Mouse (Mus musculus) urinary bladder, postnatal 36 days (tissue): ENCODE results near the gene Meiob.
A peak's percentile ranks its signal among the peaks of the same experiment; 100 is the strongest.

Source experiments
- DNase-seq, 2 experiments: peaks; one replicate each; pipeline ENCODE4 v3.0.0; 2022; ENCODE audit warnings: low spot score in 2 of 2, mixed read lengths in 1 of 2

Meiob gene

DNA sequence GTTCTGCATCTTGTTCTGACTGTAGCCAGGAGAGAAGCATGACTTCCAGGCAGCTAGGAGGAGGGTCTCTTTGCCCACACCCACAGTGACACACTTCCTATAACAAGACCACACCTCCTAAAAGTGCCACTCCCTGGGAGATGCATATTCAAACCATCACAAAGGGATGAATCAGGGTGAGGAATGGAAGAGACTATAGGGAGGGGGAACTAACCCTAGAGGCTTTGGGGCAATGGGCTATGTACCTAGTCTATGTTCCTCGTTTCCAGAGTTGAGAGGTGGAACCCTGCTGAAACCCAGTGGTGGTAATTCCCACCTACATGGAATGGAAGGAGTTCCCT, 70.3 kb downstream of the Meiob start:
- no peak for DNase-seq

DNA sequence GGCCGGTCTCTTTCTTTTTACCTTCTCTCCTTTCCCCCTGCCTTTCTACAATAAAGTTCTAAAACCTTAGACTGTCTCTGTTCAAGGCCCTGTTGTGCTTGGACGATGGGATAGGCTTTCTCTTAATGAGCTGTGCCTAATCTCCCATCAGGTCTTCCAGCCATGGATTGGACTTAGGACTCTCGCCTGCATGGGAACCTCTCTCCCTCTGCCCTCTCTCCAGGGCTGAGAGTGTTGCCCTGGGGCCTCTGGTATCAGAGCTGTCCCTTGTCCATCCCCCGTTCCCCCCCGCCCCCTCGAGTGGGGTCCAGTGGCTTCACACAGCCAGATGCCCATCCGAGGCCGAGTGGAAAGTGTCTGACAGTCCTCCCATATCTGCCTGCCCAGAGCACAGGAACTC, 70.9 kb downstream of the Meiob start:
- no peak for DNase-seq

DNA sequence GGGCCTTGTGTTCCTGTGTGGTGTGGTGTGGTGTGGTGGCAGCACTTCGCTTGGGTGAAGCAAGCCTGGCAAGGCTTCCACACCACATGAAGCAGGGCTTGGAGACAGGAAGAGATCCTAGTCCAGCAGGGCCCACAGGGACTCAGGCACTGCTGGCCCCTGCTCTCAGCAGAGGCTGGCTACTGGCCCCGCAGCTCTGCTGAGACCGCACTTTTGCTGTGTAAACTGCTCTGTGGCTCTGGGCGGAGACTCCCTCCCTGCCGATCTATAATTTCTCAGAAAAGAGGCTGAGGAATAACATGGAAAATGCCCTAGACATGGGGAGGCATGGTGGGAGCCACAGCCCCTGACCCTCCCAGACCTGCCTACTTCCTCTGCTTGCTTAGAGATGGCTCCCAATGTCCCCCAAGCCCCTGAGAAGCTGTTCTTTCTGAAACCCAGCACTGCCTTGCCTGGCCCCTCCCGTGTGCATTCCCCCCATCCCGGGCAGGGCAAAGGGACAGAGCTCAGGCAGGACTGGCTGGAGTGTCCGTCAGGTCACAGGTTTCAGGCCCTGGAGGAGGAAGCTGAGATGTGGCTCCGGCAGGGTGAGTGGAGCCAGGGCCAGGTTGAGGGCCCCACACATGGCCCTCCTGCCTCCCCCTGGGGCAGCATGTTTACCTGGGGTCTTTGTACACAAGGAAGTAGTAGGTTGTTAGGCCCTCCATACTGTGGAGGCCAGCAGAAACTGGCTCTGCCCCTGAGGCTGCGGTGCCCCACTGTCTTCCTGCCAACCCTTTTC, 73.4 kb downstream of the Meiob start:
- no peak for DNase-seq

DNA sequence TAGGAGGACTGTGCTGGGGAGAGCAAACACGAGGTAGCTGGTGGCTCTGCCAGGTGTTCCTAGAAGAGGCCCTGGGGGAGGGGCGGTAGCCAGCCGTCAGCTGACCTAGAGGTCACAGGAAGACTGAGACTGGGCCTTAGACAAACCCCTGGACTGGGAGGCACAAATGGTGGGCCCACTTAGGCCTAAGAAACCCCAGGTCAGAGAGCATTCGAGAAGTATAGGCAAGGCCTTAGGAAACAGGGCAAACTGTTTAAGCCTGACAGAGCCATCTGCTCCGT, 74.0 kb downstream of the Meiob start:
- DNase-seq: peak in 1 of 2 experiments; percentile 55

DNA sequence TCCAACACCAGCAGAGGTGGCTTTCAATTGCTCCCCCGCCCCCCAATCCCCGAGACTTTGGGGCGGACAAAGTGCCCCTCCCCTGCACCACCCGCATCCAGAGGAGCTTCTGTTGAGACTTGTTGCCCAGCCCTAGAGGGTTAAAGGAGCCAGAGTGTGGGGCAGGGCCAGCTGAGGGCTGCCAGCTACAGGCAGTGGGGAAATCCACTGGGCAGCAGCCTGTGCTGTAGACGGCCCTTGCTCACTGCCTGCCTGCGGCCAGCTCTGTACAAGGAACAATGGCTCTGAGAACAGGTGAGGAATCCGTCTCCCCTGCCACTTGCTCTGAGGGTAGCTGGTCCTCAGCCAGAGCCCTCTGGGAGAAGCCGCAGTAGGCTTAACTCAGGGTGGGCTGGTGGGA, 74.4 kb downstream of the Meiob start:
- DNase-seq: peak in 1 of 2 experiments; percentile 39

DNA sequence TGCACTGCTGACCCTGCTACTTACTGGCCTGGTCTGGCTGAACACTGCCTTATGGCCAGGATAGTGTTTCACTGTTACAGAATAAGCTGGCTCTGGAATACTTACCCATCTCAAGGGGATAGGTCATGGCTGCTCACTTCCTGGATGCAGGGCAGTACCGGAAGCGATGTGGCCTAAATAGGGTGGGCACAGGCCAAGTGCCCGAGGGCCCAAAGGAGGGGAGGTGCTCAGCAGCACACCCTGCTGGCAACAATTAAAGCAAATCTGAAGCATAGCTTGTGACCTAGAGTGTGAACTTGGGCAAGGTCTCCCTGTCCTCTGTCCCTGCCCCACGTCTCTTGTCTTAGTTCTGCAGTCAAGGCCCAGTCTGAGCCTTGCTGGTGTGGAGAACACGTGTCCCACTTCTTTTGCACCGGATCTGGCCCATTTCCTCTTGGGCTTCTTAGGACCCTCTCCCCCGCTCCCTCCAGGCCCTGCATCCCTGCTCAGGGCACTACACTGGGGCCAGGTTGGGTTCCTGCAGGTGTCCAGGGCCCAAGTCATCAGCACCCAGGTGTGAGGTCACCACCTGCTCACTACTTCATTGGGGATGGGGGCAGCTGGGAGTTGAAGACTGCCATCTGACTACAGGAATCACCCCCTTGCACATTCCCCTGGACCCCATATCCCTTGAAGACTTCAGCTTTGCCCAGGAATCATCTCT, 77.8 kb downstream of the Meiob start:
- DNase-seq: no peak

DNA sequence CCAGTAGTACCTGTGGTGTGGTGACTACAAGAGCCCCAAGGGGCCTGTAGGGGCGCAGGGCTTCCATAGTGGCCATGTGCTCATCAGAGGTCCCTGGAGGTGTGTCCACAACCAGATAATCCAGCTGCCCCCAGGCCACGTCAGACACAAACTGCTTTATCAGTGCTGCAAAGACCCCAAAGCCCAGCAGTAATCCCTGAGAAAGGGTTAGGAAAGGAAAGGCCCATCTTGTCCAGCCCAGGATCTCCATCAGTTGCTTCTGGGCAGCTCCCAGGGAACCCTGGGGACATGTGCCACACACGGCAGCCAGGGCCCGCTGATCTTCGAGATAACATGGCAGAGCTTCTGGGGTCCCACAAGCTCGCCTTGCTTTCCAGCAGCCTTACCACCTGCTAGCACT, 80.3 kb downstream of the Meiob start:
- DNase-seq: no peak

DNA sequence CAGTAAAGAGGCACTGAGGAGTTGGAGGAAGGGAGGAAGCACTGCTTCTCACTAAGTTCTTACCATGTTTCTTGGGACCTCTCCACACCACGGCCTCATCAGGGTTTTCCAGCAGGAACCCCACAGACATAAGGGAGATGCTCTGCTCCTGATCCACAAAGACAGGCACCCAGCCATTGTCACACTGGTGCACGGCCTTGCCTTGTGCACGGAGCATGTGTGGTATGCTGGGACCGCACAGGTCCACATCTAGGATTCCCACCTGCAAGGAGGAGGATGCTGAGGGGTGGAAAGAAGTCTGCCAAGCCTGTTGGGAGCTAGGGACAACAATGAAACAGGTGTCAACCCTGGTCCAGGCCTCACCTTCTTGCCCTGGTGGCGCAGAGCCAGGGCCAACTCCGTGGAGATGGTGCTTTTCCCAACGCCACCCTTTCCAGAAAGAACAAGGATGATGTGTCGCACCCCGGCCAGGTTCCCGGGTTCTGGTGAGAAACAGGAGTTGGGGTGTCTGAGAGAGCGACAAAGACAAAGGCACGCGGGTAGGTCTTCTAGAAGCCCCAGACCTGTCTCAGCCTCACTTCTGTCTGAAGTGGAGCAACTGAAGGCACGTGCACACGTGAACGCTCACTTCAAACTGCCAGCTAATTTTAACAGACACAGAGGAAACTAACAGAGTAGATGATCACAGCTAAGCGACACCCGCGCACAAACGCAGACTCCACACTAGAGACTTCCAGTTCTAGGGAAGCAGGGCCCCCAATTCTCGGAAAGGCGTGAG, 81.5 kb downstream of the Meiob start:
- DNase-seq: no peak

DNA sequence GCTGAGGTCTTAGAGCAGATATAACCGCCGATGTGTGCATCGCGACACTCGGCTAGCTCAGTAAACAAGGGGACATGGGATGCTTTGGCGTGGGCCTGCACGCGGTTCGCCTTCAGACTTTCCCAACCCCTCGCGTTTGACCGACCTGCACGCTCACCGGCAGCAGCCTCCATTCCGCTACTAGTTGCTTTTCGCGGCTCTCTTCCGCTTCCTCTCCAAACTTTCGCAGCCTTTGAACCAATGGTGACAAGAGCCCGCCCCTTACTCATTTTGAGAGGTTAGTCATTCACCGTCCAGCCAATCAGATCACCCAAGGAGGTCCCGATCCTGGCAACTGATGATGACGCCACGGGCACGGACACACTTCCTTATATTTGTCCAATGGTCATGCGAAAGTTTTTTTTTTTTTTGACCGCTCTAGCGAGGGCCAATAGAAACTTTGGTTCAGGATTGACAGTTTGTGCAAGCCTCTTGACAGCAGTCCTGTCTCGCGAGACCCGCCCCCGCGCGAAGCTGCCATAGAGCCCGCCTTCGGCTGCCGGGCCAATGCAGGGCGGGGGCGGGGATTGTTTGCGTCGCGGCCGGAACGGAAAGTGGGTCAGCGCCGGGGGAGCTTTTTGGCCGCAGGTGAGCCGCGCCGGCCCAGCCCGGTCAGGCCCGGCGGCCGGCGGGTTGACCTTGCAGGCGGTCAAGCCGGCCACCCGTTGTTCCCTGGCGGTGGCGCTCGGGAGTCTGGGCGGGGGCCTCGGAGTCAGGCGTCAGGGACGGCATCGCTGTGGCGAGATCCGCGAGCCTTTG, 82.2 kb downstream of the Meiob start, which contains the start of the genes Nubp2 and Spsb3:
Gene Nubp2, minus strand, starts transcription at position 216 of the 798 bp plus-strand sequence.
Gene Spsb3, plus strand, starts transcription at position 510 of the 798 bp plus-strand sequence.
- peak; percentile 95 for DNase-seq

DNA sequence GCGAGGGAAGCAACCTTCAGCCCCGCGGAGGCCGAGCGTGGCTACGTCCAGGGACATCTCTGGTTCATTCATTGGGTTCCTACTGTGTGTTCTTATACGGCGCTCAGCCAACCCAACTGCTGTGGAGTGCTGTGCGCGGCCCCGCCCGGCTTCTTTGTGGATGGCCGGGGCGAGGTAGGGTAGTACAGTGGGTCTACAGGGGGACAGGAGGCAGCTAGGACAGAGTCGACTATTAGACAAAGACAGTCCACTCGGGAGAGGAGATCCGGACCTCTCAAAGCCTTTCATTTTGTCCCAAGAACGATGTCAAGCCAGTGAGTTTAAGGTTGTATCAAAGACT, 82.8 kb downstream of the Meiob start:
- no peak for DNase-seq

DNA sequence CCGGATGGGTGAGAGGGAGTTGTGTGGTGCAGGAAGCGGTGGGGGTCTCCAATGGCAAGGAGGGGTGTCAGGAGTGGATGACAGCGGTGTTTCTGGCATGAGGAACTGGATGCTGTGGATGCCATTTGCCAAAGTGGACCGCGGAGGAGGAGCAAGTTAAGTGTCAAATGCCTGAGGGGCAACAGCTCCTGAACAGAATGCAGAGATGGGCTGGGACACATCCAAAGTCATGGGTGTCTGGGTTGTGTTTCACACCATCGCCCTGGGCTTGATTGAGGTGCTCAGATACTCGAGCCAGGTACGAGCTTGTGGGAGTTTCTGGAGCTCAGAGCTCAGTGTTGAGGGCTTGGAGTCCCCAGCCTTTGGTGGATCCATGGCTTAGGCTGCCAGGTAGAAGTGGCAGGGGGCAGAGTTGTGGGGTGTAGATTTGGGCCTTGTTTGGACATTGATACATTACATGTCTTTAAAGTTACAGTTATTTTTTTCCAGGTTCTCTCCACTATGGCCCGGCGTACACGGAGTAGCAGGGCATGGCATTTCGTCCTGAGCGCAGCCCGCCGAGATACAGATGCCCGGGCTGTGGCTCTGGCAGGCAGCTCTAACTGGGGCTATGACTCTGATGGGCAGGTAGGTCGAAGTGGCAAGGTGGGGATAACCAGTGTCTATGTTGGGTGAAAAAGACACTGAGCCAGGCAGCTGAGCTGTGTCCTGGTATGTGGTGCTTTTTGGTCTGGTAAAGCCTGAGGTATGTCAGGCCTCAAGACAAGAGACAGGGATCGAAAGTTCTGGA, 83.4 kb downstream of the Meiob start:
- DNase-seq: no peak

DNA sequence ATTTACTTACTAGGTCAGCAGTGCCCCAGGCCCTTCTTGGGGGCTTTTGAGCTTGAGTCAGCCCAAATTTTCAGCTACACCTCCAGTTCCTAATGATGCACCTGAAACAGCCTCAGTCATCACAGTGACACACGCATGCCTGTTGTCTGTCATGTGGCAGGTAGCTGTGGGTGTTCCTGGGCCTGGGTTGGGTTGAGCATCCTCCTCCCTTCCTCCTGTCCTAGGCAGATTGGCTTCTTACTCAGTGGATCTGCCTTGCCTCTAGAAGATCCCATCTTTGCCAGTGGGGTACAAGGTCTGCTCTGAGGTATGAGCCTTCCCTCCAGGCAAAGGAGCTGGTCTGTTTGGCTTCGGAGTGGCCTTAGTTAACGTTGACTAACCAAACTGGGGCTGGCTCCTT, 84.8 kb downstream of the Meiob start:
- DNase-seq: no peak
